Mouse (Mus musculus) embryonic facial prominence, embryonic 12.5 days (tissue): ENCODE data around the gene Amotl2. TPM values are rescaled to one million over a fixed set of nuclear protein-coding genes. Genes with fewer than 3 reads are reported as not detected.
"Not testable (repeated sequence)": the region's sequence is repeated elsewhere in the genome, so short reads cannot be mapped to it uniquely, and the experiment has no call there.

ENCODE experiments used
- ATAC-seq: fragments of 200-750 bp; cut with Nextera tagmentation; 2 replicates; pipeline ENCODE4 v1.8.0; 2017; ENCODE audit not compliant: insufficient number of reproducible peaks, insufficient read depth, low FRiP score, low TSS enrichment
- H3K27ac ChIP-seq: fragments of 300-500 bp; sonication (generic); 2 replicates; pipeline ENCODE4 v1.5.1; 2016; ENCODE audit warnings: mild to moderate bottlenecking
- H3K27me3 ChIP-seq: fragments of 300-500 bp; sonication (generic); 2 replicates; pipeline ENCODE4 v1.6.1; 2016; ENCODE audit warnings: mild to moderate bottlenecking, moderate library complexity
- H3K36me3 ChIP-seq: fragments of 300-500 bp; sonication (generic); 2 replicates; pipeline ENCODE4 v1.6.1; 2016; ENCODE audit warnings: mild to moderate bottlenecking
- H3K4me1 ChIP-seq: fragments of 300-500 bp; sonication (generic); 2 replicates; pipeline ENCODE4 v1.6.1; 2016
- H3K4me2 ChIP-seq: fragments of 300-500 bp; sonication (generic); replicated peaks from 2 replicates; pipeline ENCODE4 v1.6.1; 2016; ENCODE audit warnings: mild to moderate bottlenecking, moderate library complexity
- H3K4me3 ChIP-seq: fragments of 300-500 bp; sonication (generic); 2 replicates; pipeline ENCODE4 v1.5.1; 2016; ENCODE audit warnings: mild to moderate bottlenecking
- H3K9ac ChIP-seq: fragments of 300-500 bp; sonication (generic); 2 replicates; pipeline ENCODE4 v1.6.1; 2016; ENCODE audit warnings: mild to moderate bottlenecking, moderate library complexity
- H3K9me3 ChIP-seq: fragments of 300-500 bp; sonication (generic); 2 replicates; pipeline ENCODE4 v1.6.1; 2016; ENCODE audit warnings: mild to moderate bottlenecking, moderate library complexity
- WGBS: fragments of 180-500 bp; shearing (Covaris S2); methylation state at CpG from one replicate; pipeline ENCODE4 v1.1.7; 2016; 5-methylcytosine and 5-hydroxymethylcytosine counted together
- polyA plus RNA-seq: library from polyadenylated mRNA; unstranded; fragments of >200 nt; fragmentation: Nextera tagmentation; extraction: Ambion mirVana; gene quantifications from 2 replicates; pipeline ENCODE4 v1.2.1, GENCODE M21; 2016

Amotl2 gene
- polyA plus RNA-seq, 1 experiment from 2014 or later, result 80.6 TPM

GRCm38 (mm10) chr9:102763520-102763919, 47.0 kb downstream of the Amotl2 start:
- Histone ChIP-seq H3K36me3 (no peaks in the 10 kb centered on the region), H3K4me3 (no peak overlapping the region), H3K9ac (no peak overlapping the region), H3K4me2 (no peak overlapping the region), H3K27me3 (no peaks in the 10 kb centered on the region), H3K27ac (no peak overlapping the region), H3K4me1 (peaks cover 19% of the 10 kb centered on the region), H3K9me3 (no peaks in the 10 kb centered on the region)
- ATAC-seq, result no peak
- WGBS, result 50% methylated on average over 8 of the region's 8 CpGs

- not testable (repeated sequence) for H3K4me3 ChIP-seq, H3K27ac ChIP-seq, H3K9ac ChIP-seq, H3K36me3 ChIP-seq, H3K27me3 ChIP-seq, H3K4me2 ChIP-seq, H3K9me3 ChIP-seq, ATAC-seq
- peaks cover 16% of the 10 kb centered on the region for H3K4me1 ChIP-seq
- 80% methylated on average over 2 of the region's 2 CpGs for WGBS
These were observed 48.1 kb downstream of the Amotl2 start for GRCm38 (mm10) chr9:102764540-102764939.

GRCm38 (mm10) chr9:102766741-102767140, 50.3 kb downstream of the Amotl2 start:
- no peaks in the 10 kb centered on the region for H3K36me3 ChIP-seq
- WGBS, result 69% methylated on average over 3 of the region's 3 CpGs
- no peaks in the 10 kb centered on the region for H3K9me3 ChIP-seq
- H3K4me3 ChIP-seq, result no peak overlapping the region
- peaks cover 12% of the 10 kb centered on the region; the same call in 1 of the 2 replicates for H3K4me1 ChIP-seq
- H3K27ac ChIP-seq, result 0 out of 2 replicates have a peak overlapping the region, but pooled peaks have one; percentile 27
- H3K4me2 ChIP-seq, result no peak overlapping the region
- H3K27me3 ChIP-seq, result no peaks in the 10 kb centered on the region
- no peak overlapping the region for H3K9ac ChIP-seq
- ATAC-seq, result no peak

GRCm38 (mm10) chr9:102769257-102769656, 52.8 kb downstream of the Amotl2 start:
- Histone ChIP-seq H3K27ac (no peak overlapping the region), H3K4me3 (no peak overlapping the region), H3K27me3 (no peaks in the 10 kb centered on the region), H3K9me3 (no peaks in the 10 kb centered on the region), H3K4me2 (no peak overlapping the region), H3K4me1 (peaks cover 12% of the 10 kb centered on the region; the same call in 1 of the 2 replicates), H3K9ac (no peak overlapping the region), H3K36me3 (no peaks in the 10 kb centered on the region)
- 76% methylated on average over 3 of the region's 3 CpGs for WGBS
- ATAC-seq, result no peak

GRCm38 (mm10) chr9:102770190-102770589, 53.7 kb downstream of the Amotl2 start:
- H3K27me3 ChIP-seq, result no peaks in the 10 kb centered on the region
- H3K4me2 ChIP-seq, result no peak overlapping the region
- H3K4me3 ChIP-seq, result no peak overlapping the region
- no peak overlapping the region for H3K27ac ChIP-seq
- no peaks in the 10 kb centered on the region for H3K36me3 ChIP-seq
- H3K4me1 ChIP-seq, result peaks cover 12% of the 10 kb centered on the region; the same call in 1 of the 2 replicates
- H3K9me3 ChIP-seq, result no peaks in the 10 kb centered on the region
- H3K9ac ChIP-seq, result no peak overlapping the region
- WGBS, result 82% methylated on average over 16 of the region's 16 CpGs
- no peak for ATAC-seq

- Histone ChIP-seq H3K9me3 (no peaks in the 10 kb centered on the region), H3K36me3 (no peaks in the 10 kb centered on the region), H3K27ac (no peak overlapping the region), H3K9ac (no peak overlapping the region), H3K4me3 (no peak overlapping the region), H3K4me1 (peaks cover 12% of the 10 kb centered on the region; the same call in 1 of the 2 replicates), H3K4me2 (no peak overlapping the region), H3K27me3 (no peaks in the 10 kb centered on the region)
- ATAC-seq, result no peak
- 39% methylated on average over 21 of the region's 21 CpGs for WGBS
These were observed 54.9 kb downstream of the Amotl2 start for GRCm38 (mm10) chr9:102771308-102771895.

- Histone ChIP-seq H3K4me2 (no peak overlapping the region), H3K36me3 (no peaks in the 10 kb centered on the region), H3K4me1 (peaks cover 15% of the 10 kb centered on the region), H3K4me3 (no peak overlapping the region), H3K9ac (no peak overlapping the region), H3K27ac (peak overlapping the region; percentile 5; the same call in 1 of the 2 replicates), H3K27me3 (no peaks in the 10 kb centered on the region), H3K9me3 (no peaks in the 10 kb centered on the region)
- 50% methylated on average over 18 of the region's 18 CpGs for WGBS
- ATAC-seq, result no peak
These were observed 61.4 kb downstream of the Amotl2 start for GRCm38 (mm10) chr9:102777631-102778591.

GRCm38 (mm10) chr9:102779493-102779892, 63.0 kb downstream of the Amotl2 start:
- Histone ChIP-seq H3K9me3 (no peaks in the 10 kb centered on the region), H3K27ac (no peak overlapping the region), H3K4me2 (no peak overlapping the region), H3K4me1 (peaks cover 22% of the 10 kb centered on the region), H3K27me3 (no peaks in the 10 kb centered on the region), H3K9ac (no peak overlapping the region), H3K36me3 (no peaks in the 10 kb centered on the region), H3K4me3 (no peak overlapping the region)
- peak; percentile 73; the same call in 1 of the 2 replicates for ATAC-seq
- WGBS, result 8% methylated on average over 15 of the region's 15 CpGs

Other genes starting within 250 kb of the Amotl2 start
- gene Ky, start 210.9 kb upstream of the Amotl2 start, polyA plus RNA-seq, result 0.12 and 0.18 TPM in 2 replicates
- gene Anapc13, start 90.4 kb upstream of the Amotl2 start, polyA plus RNA-seq, result 184 and 185 TPM in 2 replicates
- 53.0 and 55.9 TPM in 2 replicates for gene Cep63, start 90.1 kb upstream of the Amotl2 start, polyA plus RNA-seq
- 22.8 and 24.8 TPM in 2 replicates for gene Ryk, start 118.2 kb downstream of the Amotl2 start, polyA plus RNA-seq